Mouse (Mus musculus) heart, postnatal 0 days (tissue): ENCODE data around the gene Jak3. TPM values are rescaled to one million over a fixed set of nuclear protein-coding genes. Genes with fewer than 3 reads are reported as not detected.

Experiments
- ATAC-seq: fragments of 200-750 bp; cut with Nextera tagmentation; 2 replicates; pipeline ENCODE4 v1.8.0; 2017; ENCODE audit warnings: low read depth, moderate number of reproducible peaks, moderate library complexity; ENCODE audit not compliant: insufficient read depth
- DNase-seq: peaks from one replicate; pipeline ENCODE4 v3.0.0-alpha.2; 2016; ENCODE audit warnings: low spot score
- H3K27ac ChIP-seq: fragments of 300-500 bp; sonication (generic); 2 replicates; pipeline ENCODE4 v1.5.1; 2014; ENCODE audit warnings: low read depth, mild to moderate bottlenecking
- H3K27me3 ChIP-seq: fragments of 300-500 bp; sonication (generic); 2 replicates; pipeline ENCODE4 v1.6.1; 2014; ENCODE audit warnings: low read length, mixed read lengths; ENCODE audit not compliant: control insufficient read depth, insufficient read depth
- H3K36me3 ChIP-seq: fragments of 300-500 bp; sonication (generic); replicated peaks from 2 replicates; pipeline ENCODE4 v1.6.1; 2014; ENCODE audit warnings: low read length, mixed read lengths; ENCODE audit not compliant: control insufficient read depth, insufficient read depth
- H3K4me1 ChIP-seq: fragments of 300-500 bp; sonication (generic); 2 replicates; pipeline ENCODE4 v1.6.1; 2014; ENCODE audit warnings: antibody characterized with exemption; ENCODE audit not compliant: control insufficient read depth, insufficient read depth
- H3K4me2 ChIP-seq: fragments of 300-500 bp; sonication (generic); 2 replicates; pipeline ENCODE4 v1.6.1; 2014; ENCODE audit warnings: low read depth, mild to moderate bottlenecking, low read length, moderate library complexity
- H3K4me3 ChIP-seq: fragments of 300-500 bp; sonication (generic); 2 replicates; pipeline ENCODE4 v1.5.1; 2014; ENCODE audit warnings: low read depth, low read length
- H3K9ac ChIP-seq: fragments of 300-500 bp; sonication (generic); replicated peaks from 2 replicates; pipeline ENCODE4 v1.6.1; 2014; ENCODE audit warnings: low read depth, low read length, mixed read lengths
- H3K9me3 ChIP-seq: fragments of 300-500 bp; sonication (generic); replicated peaks from 2 replicates; pipeline ENCODE4 v1.6.1; 2016; ENCODE audit warnings: low read length; ENCODE audit not compliant: control insufficient read depth
- CTCF ChIP-seq: IDR thresholded peaks from 2 replicates; pipeline ENCODE4 v1.5.1; 2016; ENCODE audit warnings: antibody characterized with exemption, control low read depth, low read depth
- EP300 ChIP-seq: IDR thresholded peaks from 2 replicates; pipeline ENCODE4 v1.6.1; 2016; ENCODE audit warnings: antibody characterized with exemption, low read depth
- WGBS: fragments of 180-500 bp; shearing (Covaris S2); extraction: QIAGEN DNeasy Blood & Tissue Kit; methylation state at CpG from one replicate; pipeline ENCODE4 v1.1.7; 2014; 5-methylcytosine and 5-hydroxymethylcytosine counted together
- polyA plus RNA-seq: library from polyadenylated mRNA; unstranded; fragments of >200 nt; fragmentation: Nextera tagmentation; extraction: Ambion mirVana; gene quantifications from 2 replicates; pipeline ENCODE4 v1.2.1, GENCODE M21; 2015
- total RNA-seq: library from RNA; depleted of rRNA; stranded (reverse); fragments of >200 nt; gene quantifications from 2 replicates; pipeline ENCODE4 v1.2.3, GENCODE M21; 2014; ENCODE audit warnings: low replicate concordance

Gene Jak3
- total and polyA plus RNA-seq, 2 experiments from 2014 or later: 5.7 to 16.9 TPM

GRCm38 (mm10) chr8:71709134-71709799 is 33.2 kb downstream of the Jak3 start:
- WGBS: 34% methylated on average over 25 of the region's 25 CpGs
- Histone ChIP-seq H3K4me3 (no peak overlapping the region), H3K27me3 (peaks cover 37% of the 10 kb centered on the region; the same call in 1 of the 2 replicates), H3K9me3 (no peaks in the 10 kb centered on the region), H3K4me2 (peak overlapping the region; percentile 39; the same call in 1 of the 2 replicates), H3K4me1 (no peaks in the 10 kb centered on the region), H3K27ac (no peak overlapping the region), H3K9ac (no peak overlapping the region), H3K36me3 (no peaks in the 10 kb centered on the region)
- ATAC-seq (no peak), DNase-seq (no peak)
- no peak for TF ChIP-seq CTCF
- TF ChIP-seq EP300: no peak

- peaks cover 36% of the 10 kb centered on the region; the same call in 1 of the 2 replicates for H3K27me3 ChIP-seq
- H3K4me2 ChIP-seq: peak overlapping the region; percentile 39
- WGBS: 24% methylated on average over 25 of the region's 25 CpGs
- no peaks in the 10 kb centered on the region for H3K4me1 ChIP-seq
- peak; percentile 64; the same call in 1 of the 2 replicates for ATAC-seq
- H3K9me3 ChIP-seq: no peaks in the 10 kb centered on the region
- no peaks in the 10 kb centered on the region for H3K36me3 ChIP-seq
- no peak overlapping the region for H3K4me3 ChIP-seq
- H3K9ac ChIP-seq: no peak overlapping the region
- DNase-seq: no peak
- H3K27ac ChIP-seq: no peak overlapping the region
- TF ChIP-seq CTCF (peak; percentile 87), EP300 (no peak)
Measured at GRCm38 (mm10) chr8:71709800-71710446, 33.8 kb downstream of the Jak3 start.

- no peak for TF ChIP-seq EP300
- 62% methylated on average over 2 of the region's 2 CpGs for WGBS
- peaks cover 36% of the 10 kb centered on the region; the same call in 1 of the 2 replicates for H3K27me3 ChIP-seq
Measured at GRCm38 (mm10) chr8:71711574-71711973, 35.5 kb downstream of the Jak3 start.

GRCm38 (mm10) chr8:71715531-71715930 is 39.4 kb downstream of the Jak3 start:
- Histone ChIP-seq H3K9me3 (no peaks in the 10 kb centered on the region), H3K27me3 (0 out of 2 replicates have a peak, but pooled peaks cover 7% of the 10 kb centered on the region), H3K4me1 (peaks cover 13% of the 10 kb centered on the region; the same call in 1 of the 2 replicates), H3K27ac (no peak overlapping the region), H3K4me3 (no peak overlapping the region), H3K36me3 (no peaks in the 10 kb centered on the region), H3K9ac (no peak overlapping the region), H3K4me2 (no peak overlapping the region)
- no peak for ATAC-seq
- no peak for TF ChIP-seq CTCF
- TF ChIP-seq EP300: no peak
- 42% methylated on average over 8 of the region's 8 CpGs for WGBS
- DNase-seq: no peak

More at GRCm38 (mm10) chr8:71711574-71711973, 35.5 kb downstream of the Jak3 start:
- no peaks in the 10 kb centered on the region for H3K4me1 ChIP-seq
- no peak overlapping the region for H3K4me3 ChIP-seq
- H3K9ac ChIP-seq: no peak overlapping the region
- no peak overlapping the region for H3K4me2 ChIP-seq
- H3K27ac ChIP-seq: no peak overlapping the region
- ATAC-seq: no peak
- no peaks in the 10 kb centered on the region for H3K9me3 ChIP-seq
- DNase-seq: no peak
- no peaks in the 10 kb centered on the region for H3K36me3 ChIP-seq

- no peak for TF ChIP-seq EP300
- TF ChIP-seq CTCF: no peak
- DNase-seq (no peak), ATAC-seq (no peak)
- Histone ChIP-seq H3K27ac (no peak overlapping the region), H3K36me3 (no peaks in the 10 kb centered on the region), H3K9me3 (no peaks in the 10 kb centered on the region), H3K27me3 (0 out of 2 replicates have a peak, but pooled peaks cover 7% of the 10 kb centered on the region), H3K4me1 (peaks cover 13% of the 10 kb centered on the region; the same call in 1 of the 2 replicates), H3K9ac (no peak overlapping the region), H3K4me3 (no peak overlapping the region), H3K4me2 (no peak overlapping the region)
- WGBS: 75% methylated on average over 13 of the region's 13 CpGs
Measured at GRCm38 (mm10) chr8:71716561-71717053, 40.5 kb downstream of the Jak3 start.
